Mouse (Mus musculus): Measurements from ENCODE around the gene Zfp12.
"Not testable (repeated sequence)": the region's sequence is repeated elsewhere in the genome, so short reads cannot be mapped to it uniquely, and the experiment has no call there.

Gene Zfp12

DNA sequence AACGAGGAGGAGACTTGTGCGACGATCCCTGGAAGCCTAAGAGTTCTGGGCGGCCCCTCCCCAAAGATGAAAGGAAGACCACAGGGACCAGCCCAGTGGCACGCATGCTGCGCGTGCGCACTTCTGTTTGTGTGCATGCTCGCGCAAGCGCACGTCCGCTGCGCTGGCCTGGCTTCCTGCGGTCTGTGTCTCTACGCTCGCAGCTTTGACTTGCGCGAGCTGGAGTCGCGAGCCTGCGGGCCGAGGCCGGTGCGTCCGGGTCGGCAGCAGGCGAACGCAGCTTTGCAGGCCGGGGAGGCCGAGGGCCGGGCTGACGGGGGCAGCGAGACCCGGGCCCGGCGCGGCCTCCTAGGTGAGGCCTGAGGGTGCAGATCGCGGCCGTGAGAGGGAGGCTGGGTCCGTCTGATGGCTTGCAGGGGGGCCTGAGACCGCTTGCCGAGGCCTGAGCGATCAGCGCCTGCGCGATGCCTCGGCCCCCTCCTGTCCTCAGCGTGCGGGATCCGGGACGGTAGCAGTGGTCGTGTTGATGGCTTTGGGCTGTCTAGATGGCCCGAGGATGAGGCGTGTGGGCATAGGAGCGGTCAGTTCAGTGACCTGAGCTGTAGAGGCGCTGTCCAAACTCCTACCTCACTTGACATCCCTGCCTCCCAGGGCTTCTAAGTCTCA, at the start of gene Zfp12:
Zfp12 (plus strand) TSS at position 136 of the 666 bp plus-strand sequence.
- peak; percentile 99 for DNase-seq (ENCODE audit: low spot score)

GRCm38 (mm10) chr5:143188014-143188413, 46.9 kb upstream of the Zfp12 start:
- not testable (repeated sequence) for DNase-seq (ENCODE audit: low spot score)

DNA sequence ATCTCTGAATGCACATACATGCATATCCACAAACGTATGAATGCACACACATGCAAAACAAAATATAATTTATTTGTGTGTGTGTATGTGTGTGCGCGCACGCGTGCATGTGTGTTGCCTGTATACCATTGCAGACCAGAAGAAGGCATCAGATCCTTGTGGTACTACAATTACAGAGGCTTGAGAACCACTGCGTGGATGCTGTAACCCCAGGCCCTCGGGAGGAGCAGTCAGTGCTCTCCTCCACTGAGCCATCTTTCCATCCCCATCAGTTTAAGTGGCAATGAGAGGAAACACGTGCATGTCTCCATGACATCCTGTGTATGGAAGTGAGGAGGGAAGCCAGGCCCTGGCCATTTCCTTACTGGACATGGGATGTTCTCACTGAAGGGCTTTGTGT, 42.2 kb upstream of the Zfp12 start:
- DNase-seq (ENCODE audit: low spot score), result no peak

DNA sequence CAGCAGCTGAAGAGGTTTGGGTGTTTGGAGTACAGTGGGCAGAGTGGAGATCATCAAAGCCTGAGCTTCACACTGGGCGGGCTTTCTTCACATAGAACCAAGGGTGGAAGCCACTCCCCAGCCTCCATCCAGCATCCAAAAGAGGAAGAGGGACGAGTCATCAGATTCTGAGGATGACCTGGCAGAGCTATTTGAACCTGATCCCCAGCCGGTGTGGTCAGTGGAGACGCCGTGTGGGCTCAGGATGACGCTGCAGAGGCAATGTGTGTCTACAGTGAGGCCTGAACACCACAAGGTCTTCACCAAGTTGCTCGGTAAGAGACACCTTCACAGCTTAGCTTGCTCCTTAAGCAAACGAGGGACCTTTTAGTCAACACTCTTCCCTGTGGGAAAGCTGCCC, 40.2 kb upstream of the Zfp12 start:
- not testable (repeated sequence) for DNase-seq (ENCODE audit: low spot score)

DNA sequence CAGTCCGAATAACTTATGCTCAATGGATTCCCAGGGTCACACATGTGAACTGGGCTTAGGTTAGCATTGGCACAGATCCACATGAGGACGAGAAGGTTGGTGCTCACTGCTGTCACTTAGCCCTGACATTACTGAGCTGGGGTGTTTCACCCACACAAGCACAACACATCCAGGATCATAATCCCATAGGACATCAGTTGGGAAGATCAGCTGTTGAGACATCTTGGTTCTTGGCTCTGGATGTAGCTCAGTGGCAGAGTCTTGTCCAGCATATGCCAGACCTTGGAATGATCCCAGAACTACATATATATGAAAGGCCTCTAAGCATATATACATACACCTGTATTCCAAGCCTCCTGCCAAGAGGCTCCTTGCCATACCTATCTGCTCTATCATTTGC, 39.8 kb upstream of the Zfp12 start:
- DNase-seq (ENCODE audit: low spot score), result no peak

DNA sequence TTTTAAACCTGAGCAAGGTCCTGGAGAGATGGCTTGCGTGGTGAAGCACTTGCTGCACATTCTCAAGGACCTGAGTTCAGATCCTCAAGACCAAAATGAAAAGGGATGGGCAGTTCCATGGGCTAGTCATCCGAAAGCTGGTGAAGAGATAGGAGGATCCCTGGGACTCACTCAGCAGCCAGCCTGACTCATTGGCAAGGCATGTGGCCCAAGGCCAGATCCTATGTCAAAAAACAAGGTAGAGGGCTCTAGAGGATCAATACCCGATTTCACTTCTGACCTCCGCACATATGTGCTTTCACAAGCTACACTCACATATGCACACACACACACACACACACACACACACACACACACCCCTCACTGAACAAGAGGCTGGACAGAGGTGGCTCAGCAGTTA, 38.5 kb upstream of the Zfp12 start:
- no peak for DNase-seq (ENCODE audit: low spot score)

DNA sequence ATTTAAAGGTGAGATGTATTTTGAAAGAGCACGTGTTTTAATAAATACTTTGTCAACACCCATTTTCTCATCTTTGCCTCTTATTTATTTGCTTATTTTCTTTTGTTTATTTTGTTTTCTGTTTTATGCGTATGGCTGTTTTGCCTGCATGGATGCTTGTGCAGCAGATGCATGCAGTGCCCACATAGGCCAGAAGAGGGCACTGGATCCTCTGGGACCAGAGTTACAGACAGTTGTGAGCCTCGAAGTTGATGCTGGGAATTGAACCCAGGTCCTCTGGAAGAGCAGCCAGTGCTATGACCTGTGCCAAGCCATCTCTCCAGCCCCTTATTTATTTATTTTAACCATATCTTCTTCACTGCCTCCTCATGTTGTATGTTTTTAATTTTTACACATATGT, 29.9 kb upstream of the Zfp12 start:
- no peak for DNase-seq (ENCODE audit: low spot score)

DNA sequence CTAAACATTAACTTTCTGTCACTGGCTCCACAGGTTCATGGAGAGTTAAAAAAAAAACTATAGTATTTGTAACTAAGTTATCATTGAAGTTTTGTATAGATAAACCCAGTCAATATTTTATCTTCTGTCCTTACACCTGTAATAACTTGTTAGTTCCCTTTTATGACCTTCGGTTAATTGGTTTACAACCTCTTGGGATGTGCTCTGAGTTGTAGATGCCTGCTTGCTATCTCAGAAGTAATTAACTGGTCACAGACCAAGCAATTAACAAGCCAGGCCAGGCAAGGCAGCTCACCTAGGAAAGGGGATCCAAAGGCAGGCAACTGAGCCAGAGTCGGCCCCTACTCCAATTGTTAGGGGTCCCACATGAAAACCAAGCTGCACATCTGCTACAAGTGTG, 21.1 kb upstream of the Zfp12 start:
- DNase-seq (ENCODE audit: low spot score), result no peak

- DNase-seq (ENCODE audit: low spot score), result no peak
These were observed 14.0 kb upstream of the Zfp12 start for GRCm38 (mm10) chr5:143220996-143221395.

GRCm38 (mm10) chr5:143222287-143222686, 12.7 kb upstream of the Zfp12 start:
- DNase-seq (ENCODE audit: low spot score), result no peak

DNA sequence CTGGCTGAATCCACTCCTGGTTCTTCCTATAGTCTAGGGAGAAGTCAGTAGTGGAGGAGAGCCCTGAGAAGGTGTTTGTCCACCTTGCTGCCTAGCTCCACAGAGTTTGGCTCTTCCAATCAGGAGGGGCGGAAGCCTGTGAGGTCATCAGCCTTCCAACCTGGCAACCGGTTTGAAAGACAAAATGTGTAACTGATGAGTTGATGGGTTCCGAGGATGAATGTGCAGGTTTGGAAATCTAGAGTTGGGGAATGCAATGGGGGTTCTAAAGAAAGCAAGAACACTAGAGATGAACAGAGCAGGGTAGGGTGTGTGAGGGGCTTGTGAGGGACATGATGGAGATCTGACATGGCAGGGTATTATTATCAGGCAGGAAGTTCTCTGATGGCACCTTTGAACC, 8.2 kb upstream of the Zfp12 start, which contains the start of gene Spdye4a:
Spdye4a (minus strand) TSS at position 101 of the 400 bp plus-strand sequence.
- no peak for DNase-seq (ENCODE audit: low spot score)

DNA sequence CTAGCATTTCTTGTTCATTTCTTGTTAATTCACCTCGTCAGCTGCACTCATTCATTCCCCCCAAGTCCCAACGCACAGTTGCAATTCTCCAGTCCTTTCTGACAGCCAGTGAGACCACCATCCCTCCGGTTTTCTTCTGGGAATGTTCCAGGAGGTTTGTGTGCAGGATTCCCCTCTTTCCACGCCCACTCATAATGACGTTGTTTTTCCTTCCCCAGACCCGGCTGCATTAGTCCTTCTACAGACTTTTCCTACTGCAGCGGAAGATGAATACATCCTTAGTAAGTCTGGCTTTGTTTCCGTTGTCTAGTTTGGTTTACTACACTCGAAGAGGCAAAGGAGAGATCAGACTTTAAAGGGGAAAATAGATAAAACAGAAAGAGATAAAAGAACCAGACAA, 1.1 kb downstream of the Zfp12 start:
- no peak for DNase-seq (ENCODE audit: low spot score)

DNA sequence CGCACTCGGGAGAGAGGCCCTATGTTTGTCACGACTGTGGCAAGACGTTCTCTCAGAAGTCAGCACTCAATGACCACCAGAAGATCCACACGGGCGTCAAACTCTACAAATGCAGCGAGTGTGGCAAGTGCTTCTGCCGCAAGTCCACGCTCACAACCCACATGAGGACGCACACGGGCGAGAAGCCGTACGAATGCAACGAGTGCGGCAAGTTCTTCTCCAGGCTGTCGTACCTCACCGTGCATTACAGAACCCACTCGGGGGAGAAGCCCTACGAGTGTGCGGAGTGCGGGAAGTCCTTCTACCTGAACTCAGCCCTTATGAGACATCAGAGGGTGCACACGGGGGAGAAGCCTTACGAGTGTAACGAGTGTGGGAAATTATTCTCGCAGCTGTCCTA, 10.0 kb downstream of the Zfp12 start:
- no peak for DNase-seq (ENCODE audit: low spot score)

DNA sequence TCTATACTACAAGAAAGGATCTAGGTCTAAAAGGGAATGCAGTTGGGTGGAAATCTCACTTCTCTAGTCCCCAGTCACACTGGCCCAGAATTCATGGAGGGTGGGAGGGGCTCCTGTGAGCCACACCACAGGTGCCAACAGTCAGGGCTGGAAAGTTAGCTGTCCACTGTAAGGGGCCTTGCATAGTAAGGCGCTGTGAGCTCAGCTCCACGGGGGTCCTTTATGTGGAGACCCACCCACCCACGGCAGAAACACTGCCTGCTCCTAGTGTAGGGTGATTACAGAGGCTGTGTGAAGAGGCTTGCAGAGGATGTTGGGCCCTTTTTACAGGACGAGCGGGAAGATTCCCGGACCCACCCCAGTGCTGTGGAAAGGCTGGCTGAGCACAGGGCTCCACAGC, 17.1 kb downstream of the Zfp12 start:
- DNase-seq (ENCODE audit: low spot score), result no peak

- no peak for DNase-seq (ENCODE audit: low spot score)
These were observed 17.8 kb downstream of the Zfp12 start for GRCm38 (mm10) chr5:143252791-143253185.

- DNase-seq (ENCODE audit: low spot score), result no peak
These were observed 18.4 kb downstream of the Zfp12 start for GRCm38 (mm10) chr5:143253186-143253880.

GRCm38 (mm10) chr5:143253881-143254486, 19.0 kb downstream of the Zfp12 start:
- DNase-seq (ENCODE audit: low spot score), result no peak

GRCm38 (mm10) chr5:143254487-143255130, 19.6 kb downstream of the Zfp12 start:
- DNase-seq (ENCODE audit: low spot score), result no peak

DNA sequence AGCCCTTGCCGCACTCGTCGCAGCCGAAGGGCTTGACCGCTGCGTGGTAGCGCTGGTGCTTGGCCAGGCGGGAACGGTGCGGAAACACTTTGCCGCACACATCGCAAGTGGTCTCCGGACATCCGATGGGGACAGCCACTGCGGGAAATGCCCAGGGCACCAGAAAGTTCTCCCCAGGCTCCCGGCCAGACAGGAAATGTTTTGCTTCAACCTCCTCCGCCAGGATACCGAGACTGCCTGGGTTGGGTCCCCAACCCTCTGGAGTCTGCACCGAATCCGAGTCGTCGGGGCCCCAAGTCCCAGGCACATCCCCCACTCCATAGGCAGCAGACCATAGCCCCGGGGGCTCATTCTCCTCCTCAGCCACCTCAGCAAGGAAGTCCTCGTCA, 20.2 kb downstream of the Zfp12 start:
- DNase-seq (ENCODE audit: low spot score), result no peak

DNA sequence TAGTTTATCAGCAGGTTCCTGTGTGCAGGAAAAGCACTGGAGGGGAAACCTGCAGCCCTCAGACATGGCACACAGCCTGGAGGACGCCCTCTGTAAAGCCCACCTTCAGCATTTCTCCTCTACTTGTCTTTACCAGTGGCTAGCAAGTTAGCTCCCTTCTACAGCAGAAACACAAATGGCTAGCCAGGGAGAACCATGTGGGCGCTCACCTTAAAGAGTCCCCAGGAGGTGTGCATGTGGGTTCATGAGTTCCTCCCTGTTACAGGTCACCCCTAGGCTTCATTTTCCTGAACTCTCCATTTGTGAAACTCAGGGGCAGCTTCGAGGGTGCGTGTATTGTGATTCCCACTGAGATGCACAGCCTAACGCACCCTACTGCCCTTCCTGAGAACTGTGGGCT, 20.8 kb downstream of the Zfp12 start:
- no peak for DNase-seq (ENCODE audit: low spot score)

DNA sequence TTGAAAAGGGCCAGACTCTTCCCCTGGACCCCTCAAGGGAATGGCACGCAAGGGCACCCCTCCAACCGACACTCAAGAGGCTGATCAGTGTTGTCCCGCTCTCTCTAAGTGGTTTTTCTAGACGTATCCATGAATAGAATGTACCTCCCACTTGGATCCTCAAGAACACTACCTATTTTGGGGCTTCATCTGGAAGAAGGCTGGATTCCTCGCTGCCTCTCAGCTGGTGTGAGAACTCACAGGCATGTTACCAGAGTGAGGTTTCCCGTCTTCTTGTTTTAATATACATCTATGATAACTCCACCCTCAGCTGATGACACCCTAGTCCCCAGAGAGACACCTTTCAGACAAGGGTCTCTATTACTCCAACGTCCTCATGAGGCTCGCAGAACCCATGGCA, 26.7 kb downstream of the Zfp12 start:
- DNase-seq (ENCODE audit: low spot score), result no peak

DNA sequence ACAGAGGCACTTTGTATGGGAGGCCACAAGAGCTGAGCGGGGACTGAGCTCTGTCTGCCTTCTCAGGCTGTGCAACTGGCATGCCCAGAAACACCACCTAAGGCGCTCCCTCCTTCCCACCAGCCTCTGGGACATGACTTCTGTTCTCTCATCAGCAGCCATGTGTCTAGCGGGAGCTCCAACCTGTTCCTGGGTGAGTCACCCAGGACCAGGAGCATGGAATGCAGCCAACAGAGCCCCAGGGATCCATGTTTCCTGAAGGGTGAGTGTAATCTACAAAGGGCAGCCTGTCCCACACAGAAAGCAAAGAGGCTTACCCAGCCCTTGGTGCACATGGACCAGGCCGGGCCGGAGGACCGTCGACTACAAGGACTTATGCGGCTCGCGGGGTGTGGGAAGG, 29.7 kb downstream of the Zfp12 start:
- no peak for DNase-seq (ENCODE audit: low spot score)

DNA sequence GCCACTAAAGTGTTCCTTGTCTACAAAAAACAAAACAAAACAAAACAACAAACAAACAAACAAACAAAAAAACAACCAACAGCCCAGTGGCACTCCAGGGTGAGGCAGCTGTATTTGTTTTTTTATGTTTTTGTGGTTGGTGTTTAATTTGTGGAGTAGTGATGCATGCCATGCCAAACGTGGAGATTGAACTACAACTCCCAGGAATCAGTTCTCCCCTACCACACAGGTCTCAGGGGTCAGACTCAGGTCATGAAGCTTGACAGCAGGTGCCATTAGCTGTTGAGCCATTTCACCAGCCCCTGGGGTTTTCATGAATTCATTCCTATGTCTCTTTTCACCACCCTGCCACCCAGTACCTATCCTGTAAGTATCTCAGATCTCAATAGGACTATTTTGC, 30.4 kb downstream of the Zfp12 start:
- no peak for DNase-seq (ENCODE audit: low spot score)

Measured in adipocyte (in vitro differentiated cells).